Mouse (Mus musculus) liver, embryonic 11.5 days (tissue): Measurements from ENCODE around the gene Kat6b. TPM values are rescaled to one million over a fixed set of nuclear protein-coding genes. Genes with fewer than 3 reads are reported as not detected.

Experiments
- ATAC-seq: fragments of 200-750 bp; cut with Nextera tagmentation; replicated peaks from 2 replicates; pipeline ENCODE4 v1.8.0; 2017; ENCODE audit warnings: moderate number of reproducible peaks, mild to moderate bottlenecking, moderate TSS enrichment, moderate library complexity; ENCODE audit not compliant: low FRiP score
- DNase-seq: peaks from one replicate; pipeline ENCODE4 v3.0.0-alpha.2; 2017; ENCODE audit warnings: low spot score
- H3K27ac ChIP-seq: fragments of 300-500 bp; sonication (generic); 2 replicates; pipeline ENCODE4 v1.5.1; 2014; ENCODE audit warnings: mild to moderate bottlenecking, low read depth, low read length, control low read depth
- H3K27me3 ChIP-seq: fragments of 300-500 bp; sonication (generic); replicated peaks from 2 replicates; pipeline ENCODE4 v1.6.1; 2014; ENCODE audit warnings: low read length, mixed read lengths; ENCODE audit not compliant: control insufficient read depth, insufficient read depth
- H3K36me3 ChIP-seq: fragments of 300-500 bp; sonication (generic); 2 replicates; pipeline ENCODE4 v1.6.1; 2014; ENCODE audit warnings: mild to moderate bottlenecking, low read length, moderate library complexity, mixed read lengths; ENCODE audit not compliant: control insufficient read depth, insufficient read depth
- H3K4me1 ChIP-seq: fragments of 300-500 bp; sonication (generic); replicated peaks from 2 replicates; pipeline ENCODE4 v1.6.1; 2014; ENCODE audit warnings: low read length, mixed read lengths; ENCODE audit not compliant: control insufficient read depth, insufficient read depth
- H3K4me2 ChIP-seq: fragments of 300-500 bp; sonication (generic); 2 replicates; pipeline ENCODE4 v1.6.1; 2014; ENCODE audit warnings: mild to moderate bottlenecking, control low read depth, moderate library complexity
- H3K4me3 ChIP-seq: fragments of 300-500 bp; sonication (generic); 2 replicates; pipeline ENCODE4 v1.5.1; 2014; ENCODE audit warnings: low read depth, low read length, control low read depth
- H3K9ac ChIP-seq: fragments of 300-500 bp; sonication (generic); 2 replicates; pipeline ENCODE4 v1.6.1; 2014; ENCODE audit warnings: low read depth, low read length, control low read depth
- H3K9me3 ChIP-seq: fragments of 300-500 bp; sonication (generic); 2 replicates; pipeline ENCODE4 v1.6.1; 2016; ENCODE audit warnings: low read length, inconsistent platforms, mixed read lengths; ENCODE audit not compliant: control insufficient read depth
- WGBS: fragments of 180-500 bp; shearing (Covaris S2); extraction: QIAGEN DNeasy Blood & Tissue Kit; methylation state at CpG from one replicate; pipeline ENCODE4 v1.1.7; 2014; 5-methylcytosine and 5-hydroxymethylcytosine counted together
- polyA plus RNA-seq: library from polyadenylated mRNA; unstranded; fragments of >200 nt; fragmentation: Nextera tagmentation; extraction: Ambion mirVana; gene quantifications from 2 replicates; pipeline ENCODE4 v1.2.1, GENCODE M21; 2014

The Kat6b gene
- polyA plus RNA-seq, 1 experiment from 2014 or later: 6.7 TPM

DNA sequence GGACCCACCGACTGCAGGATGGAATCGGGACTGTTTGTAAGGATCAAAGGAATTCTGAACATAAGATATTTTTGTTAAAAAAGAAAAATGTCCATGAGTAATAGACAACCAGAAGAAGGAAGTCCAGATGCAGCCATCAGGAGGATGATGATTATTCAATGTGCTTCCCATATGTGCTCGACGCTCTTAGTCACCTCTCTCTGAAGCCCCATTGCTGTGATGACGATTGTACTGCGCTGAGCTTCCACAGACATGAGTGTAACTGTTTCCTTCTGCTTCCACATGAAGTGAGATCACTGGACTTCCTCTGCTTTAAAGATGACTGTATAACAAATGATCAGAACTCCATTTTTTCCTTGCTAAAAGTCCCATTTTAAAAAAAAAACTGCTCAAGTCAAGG is 131.8 kb downstream of the Kat6b start:
- WGBS: 88% methylated on average over 6 of the region's 6 CpGs
- Histone ChIP-seq H3K4me3 (no peak overlapping the region), H3K27me3 (no peaks in the 10 kb centered on the region), H3K4me1 (no peaks in the 10 kb centered on the region), H3K4me2 (no peak overlapping the region), H3K27ac (no peak overlapping the region), H3K36me3 (no peaks in the 10 kb centered on the region), H3K9ac (no peak overlapping the region), H3K9me3 (no peaks in the 10 kb centered on the region)
- no peak for DNase-seq
- ATAC-seq: no peak

DNA sequence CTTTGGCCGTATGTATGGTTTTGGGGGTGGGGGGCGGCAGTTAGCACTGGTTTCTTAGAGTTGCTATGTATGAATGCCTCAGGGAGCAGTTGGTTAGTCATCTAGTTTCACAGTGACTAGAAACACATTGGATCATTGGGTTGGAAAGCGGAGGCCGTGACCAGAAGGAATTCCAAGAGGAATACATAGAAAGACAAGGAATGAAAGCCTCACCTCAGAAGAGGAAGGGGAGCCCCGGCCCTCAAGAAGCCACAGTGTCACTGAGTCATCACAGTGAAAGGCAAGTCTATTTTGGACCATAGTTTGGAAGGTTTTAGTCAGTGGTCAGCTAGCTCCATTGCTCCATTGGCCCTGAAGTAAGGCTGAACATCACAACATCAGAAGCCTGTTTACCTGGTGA is 132.9 kb downstream of the Kat6b start:
- no peaks in the 10 kb centered on the region for H3K27me3 ChIP-seq
- WGBS: 80% methylated on average over 5 of the region's 5 CpGs
- DNase-seq (no peak), ATAC-seq (no peak)
- no peak overlapping the region for H3K27ac ChIP-seq
- no peaks in the 10 kb centered on the region for H3K36me3 ChIP-seq
- H3K4me2 ChIP-seq: no peak overlapping the region
- no peak overlapping the region for H3K9ac ChIP-seq
- H3K9me3 ChIP-seq: no peaks in the 10 kb centered on the region
- H3K4me1 ChIP-seq: no peaks in the 10 kb centered on the region
- no peak overlapping the region for H3K4me3 ChIP-seq

DNA sequence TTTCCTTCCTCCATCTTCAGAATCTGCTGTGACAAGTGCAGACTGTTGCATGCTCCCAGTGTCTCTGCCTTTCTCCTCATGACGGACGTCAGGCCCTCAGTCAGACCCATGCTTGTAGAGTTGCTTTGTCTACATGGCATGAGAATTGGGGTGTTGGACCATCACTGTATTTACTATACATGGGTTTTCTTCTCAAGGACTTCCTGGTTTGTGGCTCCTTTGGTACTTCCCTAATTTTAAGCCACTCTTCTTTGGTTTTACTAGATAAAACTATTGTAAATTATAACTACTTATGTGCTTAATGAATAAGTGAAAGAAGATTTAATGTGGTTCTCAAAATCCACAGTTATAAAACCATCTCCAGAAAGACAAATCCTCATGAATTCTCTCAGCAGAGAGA is 134.6 kb downstream of the Kat6b start:
- no peak overlapping the region for H3K9ac ChIP-seq
- 90% methylated on average over 2 of the region's 2 CpGs for WGBS
- H3K27me3 ChIP-seq: no peaks in the 10 kb centered on the region
- H3K4me1 ChIP-seq: no peaks in the 10 kb centered on the region
- H3K9me3 ChIP-seq: no peaks in the 10 kb centered on the region
- no peak for DNase-seq
- H3K36me3 ChIP-seq: no peaks in the 10 kb centered on the region
- no peak overlapping the region for H3K4me2 ChIP-seq
- H3K4me3 ChIP-seq: no peak overlapping the region
- no peak overlapping the region for H3K27ac ChIP-seq
- no peak for ATAC-seq

DNA sequence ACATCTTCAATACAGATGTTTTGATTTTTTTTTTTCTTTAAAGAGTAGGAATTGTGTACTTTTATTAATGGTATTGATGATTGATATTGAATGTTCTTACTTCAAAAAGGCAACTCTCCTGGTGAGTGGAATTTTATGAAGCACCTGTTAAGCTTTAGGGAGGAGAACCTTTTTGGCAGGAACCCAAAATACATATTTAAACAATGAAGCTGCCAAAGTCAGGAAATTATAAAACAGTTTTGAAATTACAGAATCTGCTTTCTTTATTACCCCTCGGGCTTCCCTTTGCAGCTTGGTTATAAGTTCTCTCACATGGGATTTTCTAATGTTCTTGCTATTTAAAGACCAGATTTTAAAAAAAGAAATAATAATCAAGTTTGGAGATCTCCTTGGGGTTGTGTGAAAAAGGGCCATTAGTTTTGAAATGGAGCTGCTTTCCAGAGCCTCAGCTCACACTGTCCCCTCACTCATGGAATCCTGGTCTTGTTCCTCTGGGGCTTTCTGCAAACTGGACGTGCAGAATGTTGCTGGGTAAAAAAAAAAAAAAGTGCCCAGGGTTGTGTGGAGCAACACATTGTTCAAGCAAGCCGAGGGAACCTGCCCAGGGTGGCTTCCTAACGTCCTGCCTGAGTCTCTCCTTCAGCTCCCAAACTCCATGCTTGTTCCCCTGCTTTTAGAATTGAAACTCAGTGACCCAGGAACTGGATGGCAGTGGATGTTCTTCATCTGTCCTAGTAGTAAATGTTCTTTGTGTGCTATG is 136.2 kb downstream of the Kat6b start:
- Histone ChIP-seq H3K36me3 (no peaks in the 10 kb centered on the region), H3K4me2 (no peak overlapping the region), H3K4me3 (no peak overlapping the region), H3K27me3 (no peaks in the 10 kb centered on the region), H3K9me3 (no peaks in the 10 kb centered on the region), H3K4me1 (no peaks in the 10 kb centered on the region), H3K27ac (no peak overlapping the region), H3K9ac (no peak overlapping the region)
- DNase-seq (no peak), ATAC-seq (no peak)
- WGBS: 60% methylated on average over 4 of the region's 4 CpGs

DNA sequence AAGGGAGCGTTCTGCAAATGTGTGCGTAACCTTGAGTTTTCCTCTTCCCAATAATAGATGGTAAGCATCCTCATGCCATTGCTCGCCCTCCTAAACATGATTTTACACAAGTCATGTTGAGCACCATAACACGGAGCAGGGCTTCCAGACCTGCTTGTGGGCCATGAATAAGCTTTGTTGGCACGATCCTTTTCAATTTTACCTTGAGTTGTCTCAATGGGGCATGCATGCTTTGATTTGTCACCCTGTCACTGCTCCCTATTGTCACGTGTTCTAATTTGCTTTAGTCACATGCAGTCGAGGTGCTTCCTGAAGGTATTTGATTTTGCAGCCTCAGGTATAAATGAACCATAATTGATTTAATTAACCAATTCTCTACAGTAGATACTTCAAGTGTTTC is 138.7 kb downstream of the Kat6b start:
- WGBS: 87% methylated on average over 7 of the region's 7 CpGs

DNA sequence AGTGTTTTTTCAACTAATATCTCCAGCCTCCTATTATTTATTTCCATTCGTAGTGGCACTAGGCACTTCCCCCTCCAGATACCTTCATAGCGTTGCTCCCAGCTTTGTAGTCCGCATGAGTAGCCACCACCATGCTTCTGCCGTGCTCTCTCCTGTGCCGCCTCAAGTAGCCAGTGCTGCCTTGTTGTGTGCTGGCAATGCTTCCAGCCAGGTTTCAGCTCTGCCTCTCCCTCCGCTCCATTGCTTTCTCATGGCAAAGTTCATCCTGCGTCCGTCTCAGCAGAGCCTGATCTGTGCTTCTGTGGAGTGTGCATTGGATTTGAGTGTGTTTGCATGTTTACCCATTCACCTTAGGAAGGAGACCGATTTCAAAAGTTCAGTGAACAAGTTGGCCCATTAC is 144.7 kb downstream of the Kat6b start:
- H3K36me3 ChIP-seq: peaks cover 2% of the 10 kb centered on the region; the same call in 1 of the 2 replicates
- DNase-seq (no peak), ATAC-seq (no peak)
- no peaks in the 10 kb centered on the region for H3K27me3 ChIP-seq
- no peaks in the 10 kb centered on the region for H3K4me1 ChIP-seq
- H3K9me3 ChIP-seq: no peaks in the 10 kb centered on the region
- H3K9ac ChIP-seq: no peak overlapping the region
- WGBS: 91% methylated on average over 9 of the region's 9 CpGs
- no peak overlapping the region for H3K4me3 ChIP-seq
- no peak overlapping the region for H3K27ac ChIP-seq
- no peak overlapping the region for H3K4me2 ChIP-seq

More for the DNA sequence above, 138.7 kb downstream of the Kat6b start:
- Histone ChIP-seq H3K4me1 (no peaks in the 10 kb centered on the region), H3K27me3 (no peaks in the 10 kb centered on the region), H3K4me2 (no peak overlapping the region), H3K9me3 (no peaks in the 10 kb centered on the region), H3K36me3 (no peaks in the 10 kb centered on the region; the same call in 1 of the 2 replicates), H3K9ac (no peak overlapping the region), H3K4me3 (no peak overlapping the region), H3K27ac (no peak overlapping the region)
- DNase-seq: no peak
- ATAC-seq: no peak

DNA sequence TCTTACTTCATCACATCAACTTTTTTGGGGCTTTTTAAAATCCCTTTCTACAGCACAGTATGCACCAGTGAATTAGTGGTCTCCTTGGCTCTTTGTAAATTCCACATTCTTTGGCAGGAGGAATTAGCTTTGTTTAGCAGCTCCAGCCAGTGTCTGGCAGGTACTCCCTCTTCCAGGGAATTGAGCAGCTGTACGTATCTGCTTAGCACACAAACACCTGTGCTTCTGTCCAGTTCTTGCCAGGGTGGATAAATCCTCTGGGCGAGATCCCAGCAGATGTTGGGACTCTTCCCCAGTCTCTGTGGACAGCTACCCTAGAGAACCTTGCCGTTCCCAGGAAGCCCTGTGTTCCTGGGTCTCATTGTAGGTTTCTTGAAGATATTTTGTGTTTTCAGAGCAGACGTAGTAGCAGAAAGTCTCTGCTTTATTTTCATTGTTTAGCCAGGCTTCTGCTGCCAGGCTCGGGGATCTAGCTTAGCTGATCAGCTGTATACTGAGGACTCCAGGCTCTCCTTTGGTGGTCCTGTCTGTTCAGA is 150.5 kb downstream of the Kat6b start:
- H3K4me2 ChIP-seq: no peak overlapping the region
- no peaks in the 10 kb centered on the region for H3K27me3 ChIP-seq
- no peaks in the 10 kb centered on the region for H3K4me1 ChIP-seq
- ATAC-seq: no peak
- no peaks in the 10 kb centered on the region for H3K9me3 ChIP-seq
- H3K4me3 ChIP-seq: no peak overlapping the region
- 65% methylated on average over 5 of the region's 5 CpGs for WGBS
- no peaks in the 10 kb centered on the region for H3K36me3 ChIP-seq
- H3K27ac ChIP-seq: no peak overlapping the region
- no peak overlapping the region for H3K9ac ChIP-seq
- no peak for DNase-seq

DNA sequence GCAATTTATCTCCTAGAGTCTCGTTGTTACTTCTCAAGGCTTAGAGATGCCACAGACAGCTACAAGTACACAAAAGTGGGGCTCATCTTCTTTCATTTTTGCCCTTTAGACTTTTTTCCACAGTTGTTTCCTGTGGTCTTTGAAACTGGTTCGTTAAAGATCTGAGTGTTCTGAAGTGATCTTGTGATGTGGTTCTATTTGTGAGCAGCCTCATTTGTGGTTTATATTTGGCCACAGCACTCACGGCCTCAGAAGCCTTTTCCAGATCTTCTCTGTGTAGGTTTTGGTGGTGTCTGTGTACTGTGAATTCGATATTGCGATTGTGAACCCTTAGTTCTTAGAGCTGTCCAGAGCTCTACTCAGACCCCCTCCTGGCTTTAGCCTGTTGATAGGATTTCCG is 155.3 kb downstream of the Kat6b start:
- ATAC-seq (no peak), DNase-seq (no peak)
- no peaks in the 10 kb centered on the region for H3K27me3 ChIP-seq
- H3K4me1 ChIP-seq: no peaks in the 10 kb centered on the region
- H3K9ac ChIP-seq: no peak overlapping the region
- no peak overlapping the region for H3K4me2 ChIP-seq
- WGBS: 76% methylated on average over 6 of the region's 6 CpGs
- 0 out of 2 replicates have a peak, but pooled peaks cover 2% of the 10 kb centered on the region for H3K36me3 ChIP-seq
- no peak overlapping the region for H3K27ac ChIP-seq
- H3K4me3 ChIP-seq: no peak overlapping the region
- H3K9me3 ChIP-seq: no peaks in the 10 kb centered on the region

DNA sequence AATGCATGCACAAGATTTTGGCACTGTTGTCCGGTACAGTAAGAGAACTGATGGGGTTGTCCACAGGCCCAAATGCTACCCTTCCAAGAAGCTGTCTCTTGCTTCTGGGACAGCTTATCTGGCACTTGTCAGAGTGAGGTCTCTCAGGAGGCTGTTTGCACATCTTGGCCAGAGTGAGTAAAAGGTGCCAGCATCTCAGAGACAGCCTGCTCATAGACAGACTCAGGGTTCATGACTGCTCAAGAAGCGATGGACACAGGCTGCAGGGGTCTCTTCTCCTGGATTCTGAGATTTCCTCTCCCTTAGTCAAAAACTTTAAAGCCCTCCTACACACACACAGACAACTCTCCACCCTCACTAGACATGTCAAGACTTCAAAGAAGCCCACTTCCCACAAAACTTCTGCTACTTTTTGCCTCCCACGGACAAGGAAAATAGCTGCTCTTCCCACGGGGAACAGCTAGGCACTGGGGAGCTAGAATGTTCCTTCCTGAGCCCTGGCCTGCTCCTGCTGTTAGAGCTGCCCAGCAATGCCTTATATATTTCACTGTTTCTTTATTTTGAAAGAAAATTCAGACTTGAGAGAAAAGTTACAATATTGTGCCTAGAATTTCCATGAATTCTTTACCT is 159.7 kb downstream of the Kat6b start:
- DNase-seq (no peak), ATAC-seq (no peak)
- Histone ChIP-seq H3K27ac (no peak overlapping the region), H3K36me3 (peaks cover 5% of the 10 kb centered on the region; the same call in 1 of the 2 replicates), H3K9ac (no peak overlapping the region), H3K9me3 (no peaks in the 10 kb centered on the region), H3K4me2 (no peak overlapping the region), H3K4me1 (no peaks in the 10 kb centered on the region), H3K27me3 (no peaks in the 10 kb centered on the region), H3K4me3 (no peak overlapping the region)
- 77% methylated on average over 4 of the region's 4 CpGs for WGBS
